10 mouse cellular contexts compared by ENCODE assay signal in the genomic region with DNA sequence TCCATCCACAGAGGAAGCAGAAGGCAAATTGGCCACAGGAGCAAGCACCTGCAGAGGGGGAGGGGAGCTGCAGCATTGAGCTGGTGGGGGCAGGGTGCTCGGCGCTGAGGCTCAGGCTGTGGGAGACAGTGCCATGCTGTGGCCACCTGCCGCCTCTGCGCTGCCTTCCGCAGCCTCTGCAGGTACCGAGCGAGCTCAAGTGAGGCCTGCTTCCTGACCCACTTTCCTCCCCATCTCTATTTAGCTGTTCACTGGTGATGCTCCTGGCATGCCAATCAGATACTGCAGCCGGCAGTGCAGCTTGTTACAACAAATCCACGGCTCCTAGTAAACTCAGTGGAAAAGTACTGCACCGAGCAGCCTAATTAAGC.
DNase-seq lines count a peak whose midpoint lies in the region; ATAC-seq lines count a peak whose summit lies in the region.
"Had no signal": no experiment of that assay in that cellular context is flagged by ENCODE, and none has a peak within 500 bp of the region (broad histone marks: within the 10 kb centered on the region; RNA-seq: fewer than 3 reads in every experiment).

No protein-coding gene starts in this region.

- H3K27ac ChIP-seq in limb, embryonic 13.5 days = no peak overlapping the region
- H3K27ac ChIP-seq: heart, embryonic 15.5 days had no signal

- H3K27me3 ChIP-seq in limb, embryonic 13.5 days = no peaks in the 10 kb centered on the region
- H3K27me3 ChIP-seq: heart, embryonic 15.5 days had no signal

- H3K36me3 ChIP-seq in limb, embryonic 13.5 days = no peaks in the 10 kb centered on the region
- H3K36me3 ChIP-seq: heart, embryonic 15.5 days had no signal

- no peaks in the 10 kb centered on the region for H3K9me3 ChIP-seq in limb, embryonic 13.5 days
- H3K9me3 ChIP-seq: G1E; heart, embryonic 15.5 days had no signal

- H3K9ac ChIP-seq in limb, embryonic 13.5 days = no peak overlapping the region
- H3K9ac ChIP-seq: heart, embryonic 15.5 days had no signal

- H3K4me3 ChIP-seq in limb, embryonic 13.5 days = no peak overlapping the region
- H3K4me3 ChIP-seq: heart, embryonic 15.5 days had no signal

- peaks cover 9% of the 10 kb centered on the region for H3K4me1 ChIP-seq in limb, embryonic 13.5 days

- intact Hi-C loops in heart, postnatal 10 days (cut with DNase I) = loop anchor here (1.0 to 2.0 kb wide), 2 partner anchors 71 to 142 kb away; no protein-coding TSS in a partner anchor

- no peak for ATAC-seq in limb, embryonic 13.5 days (ENCODE audit: low FRiP score, low read depth)

- peak; percentile 38 to 41 for DNase-seq in heart, postnatal 10 days
- DNase-seq in heart, adult 8-10 months (ENCODE audit: low spot score) = no peak
- peak; percentile 93 for DNase-seq in cerebellum, adult 8-10 months
- peak; percentile 46 to 76 for DNase-seq in frontal cortex, adult 2 months (ENCODE audit: extremely low spot score in 1 of 2, low spot score in 1 of 2)
- peak; percentile 58 for DNase-seq in kidney, postnatal 10 days
- DNase-seq in retina, postnatal 1 day = peak; percentile 76
- DNase-seq in spleen, postnatal 14 days (ENCODE audit: low spot score in 2 of 2) = no peak

- 19% methylated on average over 10 of the region's 10 CpGs for WGBS in limb, embryonic 13.5 days

- peak overlapping the region; percentile 14; the same call in 1 of the 2 replicates for H3K4me2 ChIP-seq in limb, embryonic 13.5 days (replicated peaks)
- H3K4me2 ChIP-seq: heart, embryonic 15.5 days had no signal

Comparison
In these comparisons a context has a peak if more than half of its experiments do, and no peak if none do; other contexts are left out.
1. DNase-seq: peak in heart, postnatal 10 days (2 of 2), cerebellum, adult 8-10 months (single experiment), frontal cortex, adult 2 months (2 of 2), kidney, postnatal 10 days (single experiment) and retina, postnatal 1 day (single experiment); none in heart, adult 8-10 months (single experiment) and spleen, postnatal 14 days (0 of 2).